Mouse (Mus musculus) heart, embryonic 14.5 days (tissue): ENCODE results near the gene Taf9. TPM values are rescaled to one million over a fixed set of nuclear protein-coding genes. Genes with fewer than 3 reads are reported as not detected.

Source experiments
- ATAC-seq: fragments of 200-750 bp; cut with Nextera tagmentation; 2 replicates; pipeline ENCODE4 v1.8.0; 2017; ENCODE audit warnings: low read depth, moderate TSS enrichment; ENCODE audit not compliant: insufficient number of reproducible peaks, insufficient read depth, low FRiP score
- H3K27ac ChIP-seq, 2 experiments: fragments of 200-500 bp in 1 of 2; fragments of 300-500 bp in 1 of 2; sonication (generic) in 1 of 2; replicated peaks in 1 of 2; 2 replicates each; pipeline ENCODE4 v1.5.1; 2012 to 2014; ENCODE audit warnings: low read depth in 2 of 2, low read length in 2 of 2, control low read depth in 1 of 2, mild to moderate bottlenecking in 1 of 2, mixed read lengths in 1 of 2; ENCODE audit not compliant: control insufficient read depth in 1 of 2, insufficient read depth in 1 of 2
- H3K27me3 ChIP-seq: fragments of 300-500 bp; sonication (generic); 2 replicates; pipeline ENCODE4 v1.6.1; 2014; ENCODE audit warnings: mild to moderate bottlenecking, low read length, control low read depth; ENCODE audit not compliant: control insufficient read depth, insufficient read depth
- H3K36me3 ChIP-seq: fragments of 300-500 bp; sonication (generic); 2 replicates; pipeline ENCODE4 v1.6.1; 2014; ENCODE audit warnings: mild to moderate bottlenecking, control low read depth, low read length, mixed read lengths; ENCODE audit not compliant: control insufficient read depth, insufficient read depth
- H3K4me1 ChIP-seq, 2 experiments: fragments of 200-500 bp in 1 of 2; fragments of 300-500 bp in 1 of 2; sonication (generic) in 1 of 2; 2 replicates each; pipeline ENCODE4 v1.6.1; 2012 to 2014; ENCODE audit warnings: low read length in 2 of 2, control low read depth in 1 of 2, mixed read lengths in 1 of 2; ENCODE audit not compliant: control insufficient read depth in 2 of 2, insufficient read depth in 2 of 2
- H3K4me2 ChIP-seq: fragments of 300-500 bp; sonication (generic); 2 replicates; pipeline ENCODE4 v1.6.1; 2014; ENCODE audit warnings: mild to moderate bottlenecking, low read length
- H3K4me3 ChIP-seq, 2 experiments: fragments of 200-500 bp in 1 of 2; fragments of 300-500 bp in 1 of 2; sonication (generic) in 1 of 2; 2 replicates each; pipeline ENCODE4 v1.5.1; 2012 to 2014; ENCODE audit warnings: low read length in 2 of 2, mild to moderate bottlenecking in 2 of 2, control low read depth in 1 of 2, low read depth in 1 of 2, moderate library complexity in 1 of 2; ENCODE audit not compliant: control insufficient read depth in 1 of 2, insufficient read depth in 1 of 2
- H3K9ac ChIP-seq: fragments of 300-500 bp; sonication (generic); 2 replicates; pipeline ENCODE4 v1.6.1; 2014; ENCODE audit warnings: mild to moderate bottlenecking, low read length
- H3K9me3 ChIP-seq: fragments of 300-500 bp; sonication (generic); 2 replicates; pipeline ENCODE4 v1.6.1; 2016; ENCODE audit warnings: low read length, control low read depth; ENCODE audit not compliant: control insufficient read depth
- WGBS: fragments of 180-500 bp; shearing (Covaris S2); extraction: QIAGEN DNeasy Blood & Tissue Kit; methylation state at CpG from one replicate; pipeline ENCODE4 v1.1.7; 2014; 5-methylcytosine and 5-hydroxymethylcytosine counted together
- polyA plus RNA-seq: library from polyadenylated mRNA; unstranded; fragments of >200 nt; fragmentation: Nextera tagmentation; extraction: Ambion mirVana; gene quantifications from 2 replicates; pipeline ENCODE4 v1.2.1, GENCODE M21; 2014

Gene Taf9
- polyA plus RNA-seq, 1 experiment from 2014 or later: 8.5 TPM

DNA sequence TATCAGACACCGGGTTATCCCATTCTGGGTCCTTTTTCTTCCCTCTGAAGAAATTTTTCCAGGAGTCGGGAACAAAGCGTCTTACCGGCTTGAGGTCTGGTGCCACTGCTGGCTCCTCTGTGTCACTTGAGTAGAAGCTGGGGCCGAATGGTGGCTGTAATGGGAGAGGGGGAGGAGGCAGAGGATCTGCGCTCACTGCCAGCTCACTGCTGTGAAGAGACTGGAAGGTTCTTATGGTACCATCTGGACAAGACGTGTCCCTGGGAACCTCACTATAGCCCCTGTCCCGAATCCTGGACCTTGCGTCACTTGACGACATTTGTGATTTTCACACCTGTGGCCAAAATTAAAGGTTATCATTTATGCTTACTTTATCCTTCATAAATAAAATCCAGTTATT, 39.1 kb upstream of the Taf9 start:
- H3K36me3 ChIP-seq: peaks cover 9% of the 10 kb centered on the region
- no peak overlapping the region for H3K9ac ChIP-seq
- H3K4me2 ChIP-seq: no peak overlapping the region
- ATAC-seq: no peak
- H3K9me3 ChIP-seq: peaks cover 5% of the 10 kb centered on the region
- H3K27ac ChIP-seq: no peak overlapping the region
- 87% methylated on average over 10 of the region's 10 CpGs for WGBS
- H3K4me3 ChIP-seq: no peak overlapping the region
- peaks cover 0 to 4% of the 10 kb centered on the region in 2 experiments; a peak in 2 of 4 replicates for H3K4me1 ChIP-seq
- H3K27me3 ChIP-seq: no peaks in the 10 kb centered on the region

DNA sequence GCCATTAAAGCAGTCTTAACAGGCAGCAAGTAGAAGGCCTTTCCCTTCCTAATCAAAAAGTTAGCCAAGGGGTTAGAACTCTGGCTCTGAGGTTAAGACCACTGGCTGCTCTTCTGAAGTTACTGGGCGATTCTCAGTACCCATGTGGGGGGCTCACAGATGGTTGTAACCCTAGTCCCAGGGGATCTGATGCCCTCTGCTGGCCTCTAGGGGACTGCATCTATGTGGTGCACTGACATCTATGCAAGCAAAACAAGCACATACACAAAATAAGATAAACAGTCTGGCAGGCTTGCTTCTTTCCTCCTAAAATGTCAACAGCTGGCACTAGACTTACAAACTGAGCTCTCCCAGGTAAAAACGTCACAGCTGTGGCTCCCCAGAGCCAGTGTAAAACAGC, 38.5 kb upstream of the Taf9 start:
- Histone ChIP-seq H3K9me3 (peaks cover 1% of the 10 kb centered on the region), H3K27me3 (no peaks in the 10 kb centered on the region), H3K4me3 (no peak overlapping the region), H3K27ac (no peak overlapping the region), H3K36me3 (peaks cover 16% of the 10 kb centered on the region), H3K4me2 (no peak overlapping the region), H3K4me1 (peaks cover 2 to 4% of the 10 kb centered on the region in 2 experiments; a peak in 2 of 4 replicates), H3K9ac (no peak overlapping the region)
- ATAC-seq: no peak
- 46% methylated on average over 2 of the region's 2 CpGs for WGBS

DNA sequence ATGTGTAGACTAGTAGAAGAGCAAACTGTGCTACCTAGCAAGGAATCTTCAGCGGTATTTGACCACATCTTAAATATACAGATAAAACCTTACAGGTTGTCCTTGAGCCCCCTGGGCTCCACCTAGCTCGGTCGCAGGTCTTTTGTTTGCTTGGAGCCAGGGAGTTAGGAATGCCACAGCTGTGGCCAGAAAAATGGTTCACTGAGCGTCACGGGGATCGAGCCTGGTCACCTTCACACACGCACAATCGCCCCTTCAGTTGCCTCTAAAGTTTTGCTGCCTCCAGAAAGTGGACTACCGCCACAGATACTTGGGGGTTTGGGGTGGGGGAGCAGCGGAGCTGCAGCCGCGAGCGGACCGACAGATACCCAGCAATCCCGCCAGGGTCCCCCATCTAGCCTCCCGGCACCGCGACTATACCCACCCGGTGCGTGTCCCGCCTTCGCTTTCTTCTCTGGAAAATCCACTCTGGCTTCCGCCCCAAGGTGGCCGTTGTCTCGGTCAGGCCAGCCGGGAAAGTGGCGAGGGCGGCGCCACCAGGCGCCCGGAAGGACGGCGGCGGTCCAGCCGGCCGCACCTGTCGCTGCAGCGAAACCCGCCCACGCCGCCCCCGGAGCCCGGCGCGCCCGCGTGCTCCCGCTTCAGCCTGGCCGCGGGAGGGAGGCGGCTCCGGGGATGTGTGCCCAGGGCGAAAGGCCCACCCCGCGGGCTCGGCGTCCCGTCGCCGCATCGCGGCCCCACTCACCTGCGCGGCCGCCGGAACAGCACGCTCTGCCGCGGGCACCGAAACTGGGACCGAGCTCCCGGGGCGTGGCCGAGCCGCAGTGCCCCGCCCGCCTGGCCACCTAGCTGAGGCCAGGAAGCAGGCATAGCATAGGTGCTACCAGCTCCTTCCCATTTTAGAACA, 34.9 kb upstream of the Taf9 start, which contains the start of gene Marveld2:
Gene Marveld2, minus strand, starts transcription at position 791 of the 907 bp plus-strand sequence.
- Histone ChIP-seq H3K9ac (peak within 1 kb of the TSS; percentile 76), H3K36me3 (peaks cover 42% of the 10 kb centered on the region), H3K4me1 (peaks cover 2 to 4% of the 10 kb centered on the region in 2 experiments; a peak in 2 of 4 replicates), H3K9me3 (no peaks in the 10 kb centered on the region), H3K27ac (no peak within 1 kb of the TSS), H3K4me2 (peak within 1 kb of the TSS; percentile 84), H3K4me3 (peak within 1 kb of the TSS; percentile 68 to 71), H3K27me3 (no peaks in the 10 kb centered on the region)
- ATAC-seq: peak; percentile 31; the same call in 1 of the 2 replicates
- WGBS: 3% methylated on average over 77 of the region's 77 CpGs

DNA sequence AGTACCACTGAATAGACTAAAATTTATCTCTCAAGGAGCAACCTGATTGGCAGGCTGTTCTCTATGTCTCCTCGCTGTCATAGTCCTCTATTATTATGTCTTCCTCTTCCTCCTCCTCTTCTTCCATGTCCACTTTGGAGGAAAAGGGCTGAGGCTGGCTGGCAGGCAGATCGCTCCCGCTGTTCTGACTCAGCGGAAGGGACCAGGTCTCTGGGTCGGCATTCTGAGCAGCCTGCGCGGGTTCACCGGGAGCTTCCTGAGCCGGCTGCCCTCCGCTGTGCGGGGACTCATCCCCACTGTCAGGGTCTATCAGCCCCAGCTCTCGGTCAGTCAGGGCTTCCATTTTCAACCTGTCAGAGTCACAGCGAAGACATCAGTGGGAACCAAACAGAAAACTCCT, 33.8 kb upstream of the Taf9 start:
- Histone ChIP-seq H3K4me2 (peak overlapping the region; percentile 84; the same call in 1 of the 2 replicates), H3K9me3 (no peaks in the 10 kb centered on the region), H3K36me3 (peaks cover 47% of the 10 kb centered on the region), H3K4me1 (peaks cover 2 to 4% of the 10 kb centered on the region in 2 experiments; a peak in 2 of 4 replicates), H3K4me3 (no peak overlapping the region), H3K9ac (no peak overlapping the region), H3K27me3 (no peaks in the 10 kb centered on the region), H3K27ac (no peak overlapping the region)
- ATAC-seq: no peak
- 72% methylated on average over 13 of the region's 13 CpGs for WGBS

DNA sequence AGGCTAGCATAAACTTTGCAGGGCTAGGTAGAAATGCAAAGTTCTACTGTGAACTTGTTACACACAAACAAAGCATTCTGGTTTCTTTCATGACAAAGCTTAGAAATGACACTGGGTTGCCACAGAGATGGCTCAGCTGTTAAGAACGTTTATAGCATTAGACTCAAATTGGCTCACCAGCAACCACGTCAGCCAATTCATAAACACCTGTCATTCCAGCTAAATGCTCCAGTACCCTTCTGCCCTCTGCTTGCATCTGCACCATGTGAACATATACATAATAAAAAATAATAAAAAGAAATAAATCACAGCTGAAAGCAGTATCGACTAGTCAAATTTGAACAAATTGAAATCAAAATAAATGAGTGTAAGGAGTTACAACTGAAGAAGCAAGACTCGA, 29.1 kb upstream of the Taf9 start:
- Histone ChIP-seq H3K4me2 (no peak overlapping the region), H3K36me3 (peaks cover 83% of the 10 kb centered on the region)
- WGBS: 91% methylated on average over 4 of the region's 4 CpGs

DNA sequence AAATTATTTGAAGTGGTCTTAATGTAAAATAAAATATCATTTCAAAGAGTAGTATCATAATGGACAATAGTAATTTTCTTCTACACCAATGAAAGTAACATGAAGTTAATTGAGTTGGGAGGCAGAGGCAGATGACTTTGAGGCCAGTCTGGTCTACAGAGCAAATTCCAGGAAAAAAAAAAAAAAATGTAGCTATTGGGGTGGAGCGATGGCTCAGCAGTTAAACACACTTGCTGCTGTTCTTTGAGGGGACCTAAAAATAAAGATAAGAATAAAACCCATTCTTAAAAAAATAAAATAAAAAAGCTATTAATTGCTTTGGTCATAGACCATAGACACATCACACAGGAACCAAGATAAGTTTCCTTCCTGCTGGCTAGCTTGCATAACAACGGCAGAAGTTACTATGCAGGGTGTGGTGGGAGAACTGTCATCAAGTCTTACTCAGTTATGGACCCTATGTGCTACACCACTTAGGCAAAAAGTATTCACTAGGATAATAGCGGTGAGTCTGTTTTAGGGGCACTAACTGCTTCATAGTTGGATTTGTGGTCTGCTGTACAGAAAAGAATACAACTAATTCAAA, 17.2 kb upstream of the Taf9 start:
- Histone ChIP-seq H3K4me3 (no peak overlapping the region), H3K27me3 (no peaks in the 10 kb centered on the region), H3K27ac (no peak overlapping the region), H3K36me3 (peaks cover 85% of the 10 kb centered on the region), H3K4me1 (no peaks in the 10 kb centered on the region), H3K4me2 (no peak overlapping the region), H3K9ac (no peak overlapping the region), H3K9me3 (no peaks in the 10 kb centered on the region)
- 70% methylated on average over 3 of the region's 3 CpGs for WGBS
- ATAC-seq: no peak

More for the DNA sequence above, 29.1 kb upstream of the Taf9 start:
- no peaks in the 10 kb centered on the region for H3K9me3 ChIP-seq
- H3K27ac ChIP-seq: no peak overlapping the region
- no peak overlapping the region for H3K9ac ChIP-seq
- no peak for ATAC-seq
- no peak overlapping the region for H3K4me3 ChIP-seq
- H3K27me3 ChIP-seq: no peaks in the 10 kb centered on the region
- peaks cover 0 to 2% of the 10 kb centered on the region in 2 experiments; a peak in 1 of 4 replicates for H3K4me1 ChIP-seq

DNA sequence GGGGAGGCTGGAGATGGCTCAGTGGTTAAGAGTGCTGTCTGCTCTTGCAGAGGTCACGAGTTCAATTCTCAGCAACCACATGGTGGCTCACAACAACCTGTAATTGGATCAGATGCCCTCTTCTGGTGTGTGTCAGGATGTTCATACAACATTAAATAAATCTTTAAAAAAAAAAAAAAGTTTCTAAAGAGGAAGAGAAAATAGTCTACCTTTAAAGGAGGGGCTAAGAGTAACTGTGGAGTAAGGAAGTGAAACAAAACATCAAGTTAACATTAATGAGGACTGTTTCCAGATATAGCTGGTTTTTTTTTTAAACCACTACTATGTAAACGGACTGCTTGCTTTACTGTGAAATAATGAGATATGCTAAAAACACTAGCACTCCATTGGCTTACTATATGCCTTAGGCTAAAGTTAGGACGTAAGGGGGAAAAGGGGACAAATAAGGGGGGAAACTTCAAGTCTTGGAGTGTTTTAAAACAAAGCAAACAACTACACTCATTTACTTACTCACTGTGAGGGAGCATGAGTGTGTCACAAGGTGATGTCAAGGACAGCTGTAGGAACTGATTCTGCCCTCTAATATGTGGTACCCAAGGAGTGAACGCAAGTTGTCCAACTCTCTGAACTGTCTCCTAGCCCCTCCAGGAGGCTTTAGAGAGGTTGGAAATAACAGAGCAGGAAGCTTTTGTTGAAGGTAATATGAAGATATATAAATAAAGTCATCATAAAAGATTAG, 8.7 kb upstream of the Taf9 start:
- Histone ChIP-seq H3K4me1 (no peaks in the 10 kb centered on the region; a peak in 1 of 4 replicates), H3K9me3 (no peaks in the 10 kb centered on the region), H3K27me3 (no peaks in the 10 kb centered on the region), H3K36me3 (peaks cover 98% of the 10 kb centered on the region), H3K27ac (no peak overlapping the region), H3K4me2 (no peak overlapping the region), H3K4me3 (no peak overlapping the region), H3K9ac (no peak overlapping the region)
- no peak for ATAC-seq
- 89% methylated on average over 4 of the region's 4 CpGs for WGBS
